Mouse (Mus musculus) CD4-positive helper T cell, adult 2 months (primary cell): ENCODE data around the gene Pdgfa.

Experiments
- DNase-seq: peaks from one replicate; pipeline ENCODE4 v3.0.0-alpha.2; 2012; ENCODE audit warnings: low read depth, missing footprints, low spot score

The Pdgfa gene

GRCm38 (mm10) chr5:138994786-138995720 is 2.1 kb downstream of the Pdgfa start:
- no peak for DNase-seq

DNA sequence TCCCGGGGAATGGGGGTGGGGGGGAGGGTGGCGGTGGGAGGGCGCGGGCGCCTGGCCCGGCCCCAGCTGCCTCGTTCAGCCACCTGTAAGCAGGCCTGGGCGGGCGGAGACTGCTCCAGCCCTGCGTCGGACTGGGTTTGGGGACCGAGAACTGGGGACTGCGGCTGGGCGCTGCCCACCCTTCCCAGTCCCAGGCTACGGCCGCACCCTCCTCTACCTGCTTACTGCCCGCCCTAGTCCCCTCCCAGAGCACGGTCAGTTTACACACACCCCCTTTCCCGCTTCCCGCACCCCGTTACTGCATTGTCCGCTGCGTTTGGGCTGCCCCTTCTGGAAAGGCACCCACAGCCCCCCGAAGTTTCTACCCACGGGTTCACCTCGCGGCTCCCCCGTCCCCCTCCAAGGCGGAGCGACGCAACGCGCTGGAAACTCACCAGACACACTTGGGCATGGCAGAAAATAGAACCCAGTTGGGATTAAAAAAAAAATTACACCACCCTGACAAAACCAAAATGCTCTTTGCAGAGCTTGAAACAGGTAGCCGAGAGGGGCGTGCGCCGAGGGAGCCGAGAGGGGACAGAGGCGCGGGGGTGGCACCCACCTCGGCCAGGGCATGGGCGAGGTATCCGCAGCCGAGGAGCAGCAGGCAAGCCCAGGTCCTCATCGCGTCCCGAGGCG is 2.9 kb downstream of the Pdgfa start:
- DNase-seq, result peak; percentile 7

- no peak for DNase-seq
Observed at GRCm38 (mm10) chr5:138993371-138994107, 3.6 kb downstream of the Pdgfa start.

GRCm38 (mm10) chr5:138992611-138993370 is 4.4 kb downstream of the Pdgfa start:
- DNase-seq, result no peak

GRCm38 (mm10) chr5:138991734-138992133 is 5.4 kb downstream of the Pdgfa start:
- DNase-seq, result no peak

- DNase-seq, result no peak
Observed at GRCm38 (mm10) chr5:138990659-138991380, 6.3 kb downstream of the Pdgfa start.

- DNase-seq, result no peak
Observed at GRCm38 (mm10) chr5:138989567-138989966, 7.6 kb downstream of the Pdgfa start.

DNA sequence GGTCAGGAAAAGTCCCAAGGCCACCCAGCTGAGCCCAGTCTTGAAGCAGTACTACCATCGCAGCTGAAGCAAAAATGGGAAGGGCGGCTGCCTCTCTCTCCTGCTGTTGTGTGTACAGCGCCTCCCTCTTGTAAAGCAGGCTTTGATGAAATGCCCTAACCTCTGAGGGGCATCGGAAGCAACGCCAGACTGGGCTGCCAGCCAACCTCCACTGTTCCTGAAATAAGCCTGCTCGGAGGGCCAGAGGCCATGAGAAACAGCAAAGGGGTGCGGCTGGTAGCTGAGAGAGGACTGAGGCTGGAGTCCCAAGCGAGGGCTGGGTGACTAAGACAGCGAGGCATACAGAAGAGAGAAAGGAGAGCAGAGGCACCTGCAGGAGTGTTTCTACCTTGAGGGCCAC is 8.4 kb downstream of the Pdgfa start:
- no peak for DNase-seq

DNA sequence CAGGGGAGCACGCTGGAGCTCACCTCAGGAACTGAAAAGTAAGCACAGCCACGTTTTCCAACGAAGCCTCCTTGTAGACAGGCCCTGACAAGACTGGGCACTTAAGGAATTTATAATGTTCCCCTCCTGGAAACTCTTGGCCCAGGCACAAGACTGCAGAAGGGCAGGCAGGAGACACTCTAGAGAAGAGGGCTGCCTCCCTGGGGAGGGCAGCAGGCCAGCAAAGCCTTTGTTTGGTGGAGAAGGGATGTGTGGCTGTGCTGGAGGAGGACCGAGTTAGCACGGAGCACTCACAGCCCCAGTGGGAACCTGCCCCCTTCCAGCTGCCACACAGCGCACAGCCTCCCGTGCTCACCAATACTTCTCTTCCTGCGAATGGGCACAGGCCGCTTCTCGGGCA is 9.2 kb downstream of the Pdgfa start:
- DNase-seq, result no peak

DNA sequence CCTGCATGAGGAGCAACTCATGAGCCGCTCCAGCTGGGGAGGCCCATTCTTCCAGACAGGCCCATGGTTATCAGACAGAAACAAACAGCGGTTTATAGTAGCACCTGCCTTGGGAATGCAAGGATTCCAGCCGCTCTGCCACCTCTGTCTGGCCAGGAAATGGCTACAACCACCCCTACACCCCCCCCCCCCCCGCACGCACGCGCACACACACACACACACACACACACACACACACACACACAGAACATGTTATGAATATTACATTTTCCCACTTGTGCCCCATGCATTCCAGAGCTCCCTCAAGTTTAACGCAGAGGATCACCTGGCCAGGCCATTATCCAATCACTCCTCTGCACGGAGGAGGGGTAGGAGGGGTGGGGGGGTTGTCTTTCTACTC is 15.2 kb downstream of the Pdgfa start:
- no peak for DNase-seq

- DNase-seq, result no peak
Observed at GRCm38 (mm10) chr5:138980608-138981007, 16.6 kb downstream of the Pdgfa start.

DNA sequence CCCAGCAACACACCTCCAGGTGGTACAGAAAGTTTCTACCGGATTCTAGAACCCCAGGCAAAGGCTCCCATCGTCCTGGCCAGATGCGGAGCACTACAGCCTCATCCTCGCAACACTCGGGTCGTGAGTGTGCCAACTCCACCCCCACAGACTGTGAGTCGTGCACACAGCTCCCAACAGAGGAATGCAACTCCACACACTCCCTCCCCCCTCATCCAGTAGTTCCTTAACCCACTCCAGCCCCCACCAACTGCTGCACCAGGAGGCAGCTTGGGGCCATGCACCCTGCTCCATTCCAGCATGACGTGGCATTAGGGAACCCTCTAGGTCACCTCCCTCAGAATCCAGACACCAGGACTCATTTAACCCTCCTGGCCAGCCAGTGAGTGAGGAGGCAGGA is 17.3 kb downstream of the Pdgfa start:
- no peak for DNase-seq

DNA sequence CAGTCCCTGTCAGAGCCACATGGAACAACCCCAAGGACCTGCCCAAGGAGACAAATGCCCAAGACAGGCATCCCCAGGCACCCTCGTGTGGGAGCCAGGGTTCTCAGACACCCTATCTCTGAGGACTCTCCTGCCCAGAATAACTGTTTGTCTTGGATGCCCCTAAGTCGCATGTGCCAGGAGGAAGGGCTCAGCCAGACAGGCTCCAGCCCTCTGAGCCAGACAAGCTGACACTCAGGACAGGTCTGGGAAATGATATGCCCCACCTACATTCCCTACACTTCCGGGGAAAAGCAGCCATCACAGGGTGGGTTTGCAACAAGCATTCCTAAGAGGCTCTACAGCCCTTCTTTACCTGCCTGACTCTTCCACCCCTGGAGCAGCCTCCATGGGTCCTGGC is 19.4 kb downstream of the Pdgfa start:
- no peak for DNase-seq

DNA sequence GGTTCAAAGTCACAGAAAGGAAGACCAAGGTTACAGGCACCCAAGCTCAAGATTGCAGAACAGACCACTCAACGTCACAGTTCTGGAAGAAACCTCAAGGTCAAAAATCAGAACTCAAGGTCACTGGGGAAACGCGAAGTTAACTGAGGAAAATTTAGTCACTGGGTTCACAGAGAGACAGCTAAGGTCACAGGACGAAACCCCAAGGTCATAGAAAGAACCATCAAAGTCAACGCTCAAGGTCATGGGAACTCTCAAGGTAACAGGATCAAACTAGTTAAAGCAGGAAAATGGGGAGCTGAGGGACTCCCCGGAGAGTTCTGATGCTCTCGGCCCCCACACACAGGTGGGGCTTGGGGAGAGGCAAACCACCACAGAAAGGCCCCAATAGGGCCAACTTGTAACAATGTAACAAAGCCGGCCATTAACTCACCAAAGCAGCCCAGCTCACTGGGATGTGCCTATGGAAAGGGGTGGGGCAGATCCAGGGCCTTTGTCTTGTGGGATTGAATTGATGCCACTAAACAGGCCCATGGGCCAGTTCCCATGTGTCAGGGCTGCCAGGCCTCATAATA is 22.2 kb downstream of the Pdgfa start:
- no peak for DNase-seq

GRCm38 (mm10) chr5:138973480-138973879 is 23.7 kb downstream of the Pdgfa start:
- no peak for DNase-seq

DNA sequence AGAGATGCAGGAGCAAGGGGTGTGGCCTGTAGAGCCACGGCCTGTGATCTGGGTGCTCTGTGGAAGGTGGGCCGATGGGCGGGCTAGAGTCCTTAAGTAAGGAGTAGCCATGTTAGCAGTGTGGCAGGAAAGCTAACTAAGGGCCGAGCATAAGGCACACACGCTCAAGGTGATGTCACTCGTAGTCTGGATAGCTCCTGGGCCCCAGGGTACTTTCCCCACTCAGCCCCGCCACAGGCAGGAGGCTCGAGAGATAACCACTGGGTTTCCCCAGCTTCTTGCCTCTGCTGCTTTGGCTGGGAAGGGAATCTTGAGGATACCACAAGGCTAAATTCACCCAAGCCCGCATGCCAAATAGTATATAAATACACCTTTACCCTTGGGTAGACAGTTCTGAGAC is 25.8 kb downstream of the Pdgfa start:
- DNase-seq, result no peak

- DNase-seq, result no peak
Observed at GRCm38 (mm10) chr5:138970056-138970490, 27.1 kb downstream of the Pdgfa start.

GRCm38 (mm10) chr5:138966033-138966724 is 31.0 kb downstream of the Pdgfa start:
- no peak for DNase-seq

- DNase-seq, result no peak
Observed at GRCm38 (mm10) chr5:138965590-138965989, 31.6 kb downstream of the Pdgfa start.

- no peak for DNase-seq
Observed at GRCm38 (mm10) chr5:138956427-138956833, 40.7 kb downstream of the Pdgfa start.
